Mouse (Mus musculus) lung, postnatal 0 days (tissue): ENCODE results near the gene Coro1b.

ENCODE experiments used
- CTCF ChIP-seq: IDR thresholded peaks from 2 replicates; pipeline ENCODE4 v1.5.1; 2016; ENCODE audit warnings: antibody characterized with exemption, mild to moderate bottlenecking
- EP300 ChIP-seq: IDR thresholded peaks from 2 replicates; pipeline ENCODE4 v1.6.1; 2016; ENCODE audit warnings: antibody characterized with exemption, mild to moderate bottlenecking, control low read depth

DNA sequence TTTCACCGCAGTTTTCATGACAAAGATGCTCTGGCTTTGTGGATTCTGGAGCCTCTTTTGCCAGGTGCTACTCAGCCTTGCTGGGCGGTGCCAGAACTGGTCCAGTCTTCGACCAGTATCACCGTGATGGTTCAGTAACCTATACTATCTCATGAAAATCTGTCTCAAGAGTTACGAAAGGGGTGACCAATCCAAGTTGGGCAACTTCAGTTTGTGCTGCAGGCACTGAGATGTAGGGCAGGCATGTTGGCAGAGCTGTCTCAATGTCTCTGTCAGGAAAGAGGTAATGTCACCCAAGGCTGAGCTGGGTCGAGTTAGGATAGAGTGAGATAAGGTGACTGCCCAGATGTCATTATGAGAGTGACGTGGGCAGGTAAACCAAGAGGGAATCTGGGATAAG is 32.0 kb downstream of the Coro1b start:
- TF ChIP-seq CTCF (no peak), EP300 (no peak)
